Mouse (Mus musculus): ENCODE measurements around the gene Macrod2.

GRCm38 (mm10) chr2:140926922-140927321 lies 531.8 kb downstream of the Macrod2 start:
- TF ChIP-seq CEBPB (IDR thresholded peaks at IDR 0.05; ENCODE audit: low read depth) (no peak), CTCF (IDR thresholded peaks at IDR 0.05; ENCODE audit: control insufficient read depth, insufficient read depth, insufficient read length) (no peak), MAX (IDR thresholded peaks at IDR 0.05) (no peak), FOSL1 (IDR thresholded peaks at IDR 0.05; ENCODE audit: insufficient read depth, low read length, poor library complexity, severe bottlenecking) (no peak)

All from C2C12 (cell line).